Mouse (Mus musculus): Measurements from ENCODE around the gene Lpcat1. TPM values are rescaled to one million over a fixed set of nuclear protein-coding genes. Genes with fewer than 3 reads are reported as not detected.

Gene Lpcat1
- polyA plus RNA-seq (2014; fragmentation: Nextera tagmentation; extraction: Ambion mirVana), result 81.9 and 84.0 TPM in 2 replicates

DNA sequence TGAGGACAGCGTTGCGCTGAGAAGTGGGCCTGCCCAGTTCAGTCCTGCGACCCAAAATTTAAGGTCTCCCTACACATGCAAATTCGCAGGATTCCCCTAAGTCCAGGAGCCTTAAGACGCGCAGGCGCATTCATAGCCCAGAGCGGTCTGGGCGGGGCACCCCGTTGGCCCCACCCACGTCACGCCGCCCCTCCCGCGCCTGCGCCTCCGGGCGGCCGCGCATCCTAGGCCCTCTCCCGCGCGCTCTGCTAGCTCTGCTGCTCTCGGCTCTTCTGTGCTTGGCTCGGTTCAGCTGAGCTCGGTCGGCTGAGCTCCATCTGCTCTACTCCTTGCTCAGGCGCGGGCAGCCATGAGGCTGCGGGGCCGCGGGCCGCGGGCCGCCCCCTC is at the start of gene Lpcat1:
Lpcat1 (plus strand) TSS at position 164 of the 387 bp plus-strand sequence.
- peak; percentile 86 for DNase-seq (ENCODE audit: low spot score)
- peaks cover 46% of the 10 kb centered on the region for H3K4me1 ChIP-seq (replicated peaks; ENCODE audit: control insufficient read depth, insufficient read depth, low read length)
- under 1% methylated on average over 35 of the region's 35 CpGs for WGBS
- H3K27ac ChIP-seq (ENCODE audit: low read depth, low read length), result peak within 1 kb of the TSS; percentile 98
- H3K4me3 ChIP-seq (ENCODE audit: low read depth, low read length), result peak within 1 kb of the TSS; percentile 91
- H3K27me3 ChIP-seq (replicated peaks; ENCODE audit: control insufficient read depth, insufficient read depth, low read length), result no peaks in the 10 kb centered on the region
- peak within 1 kb of the TSS; percentile 96 for H3K9ac ChIP-seq (ENCODE audit: low read depth, low read length)
- H3K9me3 ChIP-seq (ENCODE audit: control insufficient read depth, low read length), result no peaks in the 10 kb centered on the region
- peaks cover 12% of the 10 kb centered on the region; the same call in 1 of the 2 replicates for H3K36me3 ChIP-seq (ENCODE audit: control insufficient read depth, insufficient read depth, low read length)
- H3K4me2 ChIP-seq, result peak within 1 kb of the TSS; percentile 85
- peak; percentile 91 for ATAC-seq (replicated peaks; ENCODE audit: low FRiP score)

DNA sequence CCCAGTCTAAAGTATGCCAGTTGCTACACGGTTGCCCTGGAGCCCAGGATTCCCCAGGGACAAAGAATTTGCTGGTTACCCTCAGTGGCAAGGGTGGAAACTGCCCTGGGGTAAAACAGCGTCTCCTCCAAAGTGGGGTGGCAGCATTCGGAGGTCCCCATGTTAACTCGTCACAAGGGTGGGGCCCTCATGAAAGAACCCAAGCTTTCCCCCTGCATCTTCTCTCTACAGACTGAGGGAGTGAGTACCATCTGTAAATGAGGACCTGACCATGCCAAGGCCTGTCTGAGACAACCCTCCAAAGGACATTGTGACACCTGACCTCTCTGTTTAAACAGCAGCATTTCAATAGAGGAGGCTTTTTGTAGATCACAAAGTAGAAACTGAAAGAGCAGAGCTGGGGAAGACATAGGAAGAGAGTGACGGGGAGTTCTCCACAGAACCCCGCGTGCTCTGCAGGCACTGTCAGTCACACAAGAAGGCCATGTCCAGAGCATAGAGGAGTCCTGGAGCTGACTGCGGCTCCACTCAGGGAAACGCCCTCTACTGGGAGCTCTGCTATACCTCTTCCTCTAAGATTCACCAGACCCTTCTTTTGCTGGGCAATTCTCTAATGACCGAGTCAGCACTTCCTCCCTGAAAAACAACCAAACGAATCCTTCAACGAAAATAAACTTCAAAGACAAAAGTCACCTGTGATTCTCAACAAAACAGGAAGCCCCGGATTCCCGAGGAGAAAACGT is 49.3 kb upstream of the Lpcat1 start:
- no peak overlapping the region for H3K4me2 ChIP-seq

DNA sequence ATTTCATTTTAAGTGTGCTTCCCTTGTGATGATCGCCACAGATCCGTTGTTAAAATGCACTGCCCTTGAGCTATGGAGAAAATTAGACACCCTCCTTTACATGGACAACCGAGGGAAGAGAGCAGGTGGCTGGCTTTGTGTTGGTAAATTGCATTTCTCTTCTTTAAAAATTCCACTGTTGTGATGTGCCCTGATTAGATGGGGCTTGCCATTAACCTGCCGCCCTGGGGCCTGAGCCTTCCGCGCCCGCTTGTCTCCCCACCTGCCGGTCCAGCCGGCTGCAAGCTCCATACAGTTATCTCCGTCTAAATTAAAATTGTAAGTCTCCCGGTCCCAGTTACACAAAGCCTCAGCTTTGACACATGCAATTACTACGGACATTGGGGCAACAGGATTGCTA is 48.7 kb upstream of the Lpcat1 start:
- no peak for DNase-seq (ENCODE audit: low spot score)
- Histone ChIP-seq H3K4me1 (replicated peaks; ENCODE audit: control insufficient read depth, insufficient read depth, low read length) (peaks cover 2% of the 10 kb centered on the region; the same call in 1 of the 2 replicates), H3K9me3 (ENCODE audit: control insufficient read depth, low read length) (no peaks in the 10 kb centered on the region), H3K27me3 (replicated peaks; ENCODE audit: control insufficient read depth, insufficient read depth, low read length) (peaks cover 7% of the 10 kb centered on the region; the same call in 1 of the 2 replicates), H3K9ac (ENCODE audit: low read depth, low read length) (no peak overlapping the region), H3K36me3 (ENCODE audit: control insufficient read depth, insufficient read depth, low read length) (no peaks in the 10 kb centered on the region), H3K4me2 (no peak overlapping the region), H3K4me3 (ENCODE audit: low read depth, low read length) (no peak overlapping the region), H3K27ac (ENCODE audit: low read depth, low read length) (no peak overlapping the region)
- ATAC-seq (replicated peaks; ENCODE audit: low FRiP score), result no peak
- 65% methylated on average over 12 of the region's 12 CpGs for WGBS

More for the DNA sequence above, 49.3 kb upstream of the Lpcat1 start:
- Histone ChIP-seq H3K36me3 (ENCODE audit: control insufficient read depth, insufficient read depth, low read length) (no peaks in the 10 kb centered on the region), H3K4me3 (ENCODE audit: low read depth, low read length) (no peak overlapping the region), H3K9me3 (ENCODE audit: control insufficient read depth, low read length) (no peaks in the 10 kb centered on the region), H3K27ac (ENCODE audit: low read depth, low read length) (no peak overlapping the region), H3K4me1 (replicated peaks; ENCODE audit: control insufficient read depth, insufficient read depth, low read length) (peaks cover 2% of the 10 kb centered on the region; the same call in 1 of the 2 replicates), H3K9ac (ENCODE audit: low read depth, low read length) (no peak overlapping the region), H3K27me3 (replicated peaks; ENCODE audit: control insufficient read depth, insufficient read depth, low read length) (0 out of 2 replicates have a peak, but pooled peaks cover 3% of the 10 kb centered on the region)
- no peak for DNase-seq (ENCODE audit: low spot score)
- 0 out of 2 replicates have a peak, but pooled peaks have one; percentile 45 for ATAC-seq (replicated peaks; ENCODE audit: low FRiP score)
- 33% methylated on average over 15 of the region's 15 CpGs for WGBS

- H3K4me2 ChIP-seq, result no peak overlapping the region
- no peak for DNase-seq (ENCODE audit: low spot score)
- ATAC-seq (replicated peaks; ENCODE audit: low FRiP score), result no peak
- H3K9me3 ChIP-seq (ENCODE audit: control insufficient read depth, low read length), result no peaks in the 10 kb centered on the region
- no peak overlapping the region for H3K9ac ChIP-seq (ENCODE audit: low read depth, low read length)
- peaks cover 7% of the 10 kb centered on the region; the same call in 1 of the 2 replicates for H3K27me3 ChIP-seq (replicated peaks; ENCODE audit: control insufficient read depth, insufficient read depth, low read length)
- H3K36me3 ChIP-seq (ENCODE audit: control insufficient read depth, insufficient read depth, low read length), result no peaks in the 10 kb centered on the region
- peaks cover 2% of the 10 kb centered on the region; the same call in 1 of the 2 replicates for H3K4me1 ChIP-seq (replicated peaks; ENCODE audit: control insufficient read depth, insufficient read depth, low read length)
- H3K27ac ChIP-seq (ENCODE audit: low read depth, low read length), result no peak overlapping the region
- H3K4me3 ChIP-seq (ENCODE audit: low read depth, low read length), result no peak overlapping the region
- 64% methylated on average over 5 of the region's 5 CpGs for WGBS
Observed at GRCm38 (mm10) chr13:73419244-73419643, 47.8 kb upstream of the Lpcat1 start.

- WGBS, result 62% methylated on average over 4 of the region's 4 CpGs
- H3K4me2 ChIP-seq, result no peak overlapping the region
- ATAC-seq (replicated peaks; ENCODE audit: low FRiP score) (no peak), DNase-seq (ENCODE audit: low spot score) (no peak)
- no peaks in the 10 kb centered on the region; the same call in 1 of the 2 replicates for H3K4me1 ChIP-seq (replicated peaks; ENCODE audit: control insufficient read depth, insufficient read depth, low read length)
- H3K36me3 ChIP-seq (ENCODE audit: control insufficient read depth, insufficient read depth, low read length), result no peaks in the 10 kb centered on the region
- H3K9ac ChIP-seq (ENCODE audit: low read depth, low read length), result no peak overlapping the region
- no peak overlapping the region for H3K27ac ChIP-seq (ENCODE audit: low read depth, low read length)
- H3K27me3 ChIP-seq (replicated peaks; ENCODE audit: control insufficient read depth, insufficient read depth, low read length), result peaks cover 3% of the 10 kb centered on the region; the same call in 1 of the 2 replicates
- no peak overlapping the region for H3K4me3 ChIP-seq (ENCODE audit: low read depth, low read length)
- H3K9me3 ChIP-seq (ENCODE audit: control insufficient read depth, low read length), result no peaks in the 10 kb centered on the region
Observed at GRCm38 (mm10) chr13:73423043-73423442, 44.0 kb upstream of the Lpcat1 start.

DNA sequence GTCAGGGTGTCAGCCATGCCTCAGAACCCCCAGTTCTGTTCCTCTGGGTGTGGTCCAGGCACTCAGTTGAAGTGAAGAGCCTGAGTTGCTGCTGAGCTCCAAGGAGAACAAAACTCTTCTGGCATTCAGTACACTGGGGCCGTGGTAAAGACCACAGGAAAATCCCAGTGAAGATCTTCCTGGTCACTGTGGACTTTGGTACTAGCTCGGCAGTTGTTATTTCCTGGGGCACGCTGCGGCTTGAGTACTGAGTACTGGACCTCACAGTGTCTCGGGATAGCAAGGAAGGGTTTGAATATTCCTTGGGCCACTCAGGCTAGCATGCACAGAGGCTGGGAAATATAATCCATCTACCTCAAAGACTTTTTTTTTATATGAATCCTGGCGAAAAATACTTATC is 42.0 kb upstream of the Lpcat1 start:
- H3K4me3 ChIP-seq (ENCODE audit: low read depth, low read length), result no peak overlapping the region
- WGBS, result 56% methylated on average over 6 of the region's 6 CpGs
- DNase-seq (ENCODE audit: low spot score), result no peak
- peaks cover 3% of the 10 kb centered on the region; the same call in 1 of the 2 replicates for H3K27me3 ChIP-seq (replicated peaks; ENCODE audit: control insufficient read depth, insufficient read depth, low read length)
- H3K4me1 ChIP-seq (replicated peaks; ENCODE audit: control insufficient read depth, insufficient read depth, low read length), result no peaks in the 10 kb centered on the region
- ATAC-seq (replicated peaks; ENCODE audit: low FRiP score), result no peak
- H3K27ac ChIP-seq (ENCODE audit: low read depth, low read length), result no peak overlapping the region
- H3K4me2 ChIP-seq, result no peak overlapping the region
- H3K36me3 ChIP-seq (ENCODE audit: control insufficient read depth, insufficient read depth, low read length), result no peaks in the 10 kb centered on the region
- H3K9me3 ChIP-seq (ENCODE audit: control insufficient read depth, low read length), result no peaks in the 10 kb centered on the region
- no peak overlapping the region for H3K9ac ChIP-seq (ENCODE audit: low read depth, low read length)

DNA sequence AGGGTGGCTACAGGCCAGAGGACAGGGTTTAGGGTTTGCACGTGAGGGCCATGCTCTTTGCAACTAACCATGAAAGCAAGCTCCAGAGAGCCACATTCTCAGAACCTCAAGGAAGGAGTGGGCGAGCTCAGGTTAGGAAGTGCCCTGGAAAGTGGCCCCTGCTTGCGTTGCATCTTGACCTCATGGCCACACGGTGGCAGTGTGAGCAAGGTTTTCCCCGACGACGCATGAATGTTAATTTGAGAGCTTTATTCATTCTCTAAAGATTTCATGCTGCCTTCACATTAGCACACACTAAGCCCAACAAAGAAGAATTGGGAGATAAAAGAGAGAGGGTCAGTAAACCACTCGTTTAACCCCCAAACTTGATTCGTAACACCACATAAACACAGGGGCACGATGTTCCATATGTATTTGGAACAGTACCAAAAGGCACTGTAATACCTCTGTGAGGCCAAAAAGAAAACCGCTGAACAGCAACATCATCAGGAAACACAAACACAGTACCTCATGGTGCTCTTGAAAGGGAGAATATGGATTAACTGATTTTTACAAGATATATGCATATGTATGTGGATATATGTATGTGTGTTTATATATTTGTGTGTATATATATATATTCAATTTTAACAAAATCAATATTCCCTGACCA is 41.0 kb upstream of the Lpcat1 start:
- DNase-seq (ENCODE audit: low spot score) (peak; percentile 61), ATAC-seq (replicated peaks; ENCODE audit: low FRiP score) (peak; percentile 49)
- Histone ChIP-seq H3K27ac (ENCODE audit: low read depth, low read length) (no peak overlapping the region), H3K4me3 (ENCODE audit: low read depth, low read length) (no peak overlapping the region), H3K4me2 (no peak overlapping the region), H3K9me3 (ENCODE audit: control insufficient read depth, low read length) (no peaks in the 10 kb centered on the region), H3K4me1 (replicated peaks; ENCODE audit: control insufficient read depth, insufficient read depth, low read length) (no peaks in the 10 kb centered on the region), H3K9ac (ENCODE audit: low read depth, low read length) (no peak overlapping the region), H3K27me3 (replicated peaks; ENCODE audit: control insufficient read depth, insufficient read depth, low read length) (peaks cover 3% of the 10 kb centered on the region; the same call in 1 of the 2 replicates), H3K36me3 (ENCODE audit: control insufficient read depth, insufficient read depth, low read length) (no peaks in the 10 kb centered on the region)
- 15% methylated on average over 11 of the region's 11 CpGs for WGBS

GRCm38 (mm10) chr13:73426587-73426986 is 40.4 kb upstream of the Lpcat1 start:
- H3K27ac ChIP-seq (ENCODE audit: low read depth, low read length), result no peak overlapping the region
- no peak overlapping the region for H3K4me3 ChIP-seq (ENCODE audit: low read depth, low read length)
- 81% methylated on average over 4 of the region's 4 CpGs for WGBS
- DNase-seq (ENCODE audit: low spot score) (no peak), ATAC-seq (replicated peaks; ENCODE audit: low FRiP score) (no peak)
- peaks cover 3% of the 10 kb centered on the region; the same call in 1 of the 2 replicates for H3K27me3 ChIP-seq (replicated peaks; ENCODE audit: control insufficient read depth, insufficient read depth, low read length)
- no peaks in the 10 kb centered on the region for H3K4me1 ChIP-seq (replicated peaks; ENCODE audit: control insufficient read depth, insufficient read depth, low read length)
- H3K9ac ChIP-seq (ENCODE audit: low read depth, low read length), result no peak overlapping the region
- no peaks in the 10 kb centered on the region for H3K36me3 ChIP-seq (ENCODE audit: control insufficient read depth, insufficient read depth, low read length)
- H3K9me3 ChIP-seq (ENCODE audit: control insufficient read depth, low read length), result no peaks in the 10 kb centered on the region
- no peak overlapping the region for H3K4me2 ChIP-seq
